In genomic region chr17:28910139-28910538, GRCm38 (mm10) we compare ENCODE assay signal across 9 mouse cellular contexts. TPM values are rescaled to one million over a fixed set of nuclear protein-coding genes. Genes with fewer than 3 reads are reported as not detected.
DNase-seq lines count a peak whose midpoint lies in the region; ATAC-seq and TF ChIP-seq lines count a peak whose summit lies in the region.
"Had no signal": no experiment of that assay in that cellular context is flagged by ENCODE, and none has a peak within 500 bp of the region (broad histone marks: within the 10 kb centered on the region; RNA-seq: fewer than 3 reads in every experiment).

No protein-coding gene starts in this region.

- H3K36me3 ChIP-seq in heart, embryonic 11.5 days (ENCODE audit: control insufficient read depth, insufficient read depth, low read length), result no peaks in the 10 kb centered on the region
- H3K36me3 ChIP-seq in E14TG2a.4 (ENCODE audit: insufficient read depth, low read length), result no peaks in the 10 kb centered on the region
- H3K36me3 ChIP-seq in embryonic facial prominence, embryonic 15.5 days, result no peaks in the 10 kb centered on the region

- H3K4me2 ChIP-seq in heart, embryonic 11.5 days, result peak overlapping the region; percentile 60
- peak overlapping the region; percentile 58; the same call in 1 of the 2 replicates for H3K4me2 ChIP-seq in embryonic facial prominence, embryonic 15.5 days (replicated peaks)

- no peaks in the 10 kb centered on the region for H3K9me3 ChIP-seq in heart, embryonic 11.5 days (replicated peaks; ENCODE audit: control insufficient read depth, low read length)
- H3K9me3 ChIP-seq in E14TG2a.4 (ENCODE audit: low read length), result no peaks in the 10 kb centered on the region
- H3K9me3 ChIP-seq in embryonic facial prominence, embryonic 15.5 days (replicated peaks), result no peaks in the 10 kb centered on the region

- no peak for ATAC-seq in heart, embryonic 11.5 days (replicated peaks; ENCODE audit: insufficient number of reproducible peaks, low FRiP score, low TSS enrichment)
- no peak for ATAC-seq in embryonic facial prominence, embryonic 15.5 days (ENCODE audit: insufficient number of reproducible peaks, low FRiP score, low TSS enrichment, low read depth)

- no peak overlapping the region for H3K9ac ChIP-seq in heart, embryonic 11.5 days (ENCODE audit: low read depth, low read length)
- no peak overlapping the region for H3K9ac ChIP-seq in embryonic facial prominence, embryonic 15.5 days

- TF ChIP-seq CTCF in E14TG2a.4 (conservative IDR thresholded peaks at IDR 0.05; ENCODE audit: low read length), result peak; percentile 62

- H3K27ac ChIP-seq in heart, embryonic 11.5 days (ENCODE audit: low read depth, low read length), result no peak overlapping the region
- no peak overlapping the region for H3K27ac ChIP-seq in embryonic facial prominence, embryonic 15.5 days (replicated peaks)

- H3K4me3 ChIP-seq in heart, embryonic 11.5 days (ENCODE audit: low read depth, low read length), result peak overlapping the region; percentile 12; the same call in 1 of the 2 replicates
- peak overlapping the region; percentile 62 for H3K4me3 ChIP-seq in E14TG2a.4 (replicated peaks; ENCODE audit: low read length)
- peak overlapping the region; percentile 27; the same call in 1 of the 2 replicates for H3K4me3 ChIP-seq in embryonic facial prominence, embryonic 15.5 days (replicated peaks)

- no peaks in the 10 kb centered on the region; the same call in none of the 2 replicates for H3K4me1 ChIP-seq in heart, embryonic 11.5 days (ENCODE audit: control insufficient read depth, insufficient read depth, low read length)
- H3K4me1 ChIP-seq in E14TG2a.4 (replicated peaks; ENCODE audit: low read depth, low read length), result peaks cover 40% of the 10 kb centered on the region
- peaks cover 15% of the 10 kb centered on the region for H3K4me1 ChIP-seq in embryonic facial prominence, embryonic 15.5 days

- H3K27me3 ChIP-seq in heart, embryonic 11.5 days (ENCODE audit: control insufficient read depth, insufficient read depth, low read length), result peaks cover 16% of the 10 kb centered on the region
- H3K27me3 ChIP-seq in E14TG2a.4 (ENCODE audit: insufficient read depth, low read length), result peaks cover 19% of the 10 kb centered on the region
- H3K27me3 ChIP-seq in embryonic facial prominence, embryonic 15.5 days, result peaks cover 11% of the 10 kb centered on the region

- WGBS in heart, embryonic 11.5 days (ENCODE audit: insufficient replicate concordance), result 17% methylated on average over 7 of the region's 7 CpGs
- 26% methylated on average over 7 of the region's 7 CpGs for WGBS in embryonic facial prominence, embryonic 15.5 days

- DNase-seq in heart, adult 18-20 months, result no peak
- peak; percentile 38 to 57 for DNase-seq in kidney, postnatal 4 days
- DNase-seq in layer of hippocampus, adult 18-20 months (ENCODE audit: low spot score in 2 of 2), result no peak
- DNase-seq in cerebellum, adult 11 months, result no peak
- DNase-seq in urinary bladder, adult 18-20 months (ENCODE audit: low spot score in 2 of 2), result no peak

RNA-seq across cellular contexts. Expression of gene 4930539E08Rik, which starts 5.0 kb away (rescaled TPM):
- 0.06 TPM in 1 of 2 replicates, not detected in the other for polyA plus RNA-seq in heart, embryonic 11.5 days (2014; fragmentation: Nextera tagmentation; extraction: Ambion mirVana)
- total RNA-seq in heart, adult 18-20 months (2021), result under 1 TPM in 1 of 2 experiments, not detected in 1; 0.08 TPM
- 0.28 and 0.45 TPM in 2 replicates for polyA plus RNA-seq in embryonic facial prominence, embryonic 15.5 days (2015; fragmentation: Nextera tagmentation; extraction: Ambion mirVana)
- total RNA-seq in layer of hippocampus, adult 18-20 months (2021), result 1 to 10 TPM; 4.1 to 5.5 TPM

RNA-seq across cellular contexts. Expression of gene Pxt1, which starts 33.5 kb away (rescaled TPM):
- 0.21 TPM in 1 of 2 replicates, not detected in the other for polyA plus RNA-seq in heart, embryonic 11.5 days (2014; fragmentation: Nextera tagmentation; extraction: Ambion mirVana)
- total RNA-seq in heart, adult 18-20 months (2021), result not detected
- 0.21 TPM in 1 of 2 replicates, not detected in the other for polyA plus RNA-seq in embryonic facial prominence, embryonic 15.5 days (2015; fragmentation: Nextera tagmentation; extraction: Ambion mirVana)
- total RNA-seq in layer of hippocampus, adult 18-20 months (2021), result not detected

RNA-seq across cellular contexts. Expression of gene Kctd20, which starts 41.6 kb away (rescaled TPM):
- 60.0 and 69.6 TPM in 2 replicates for polyA plus RNA-seq in heart, embryonic 11.5 days (2014; fragmentation: Nextera tagmentation; extraction: Ambion mirVana)
- total RNA-seq in heart, adult 18-20 months (2021), result 10 to 100 TPM; 40.9 to 52.6 TPM
- 88.2 and 90.9 TPM in 2 replicates for polyA plus RNA-seq in embryonic facial prominence, embryonic 15.5 days (2015; fragmentation: Nextera tagmentation; extraction: Ambion mirVana)
- total RNA-seq in layer of hippocampus, adult 18-20 months (2021), result 10 to 100 TPM; 56.9 to 70.4 TPM

RNA-seq across cellular contexts. Expression of gene Pnpla1, which starts 51.9 kb away (rescaled TPM):
- 0.06 TPM in 1 of 2 replicates, not detected in the other for polyA plus RNA-seq in heart, embryonic 11.5 days (2014; fragmentation: Nextera tagmentation; extraction: Ambion mirVana)
- not detected for total RNA-seq in heart, adult 18-20 months (2021)
- polyA plus RNA-seq in embryonic facial prominence, embryonic 15.5 days (2015; fragmentation: Nextera tagmentation; extraction: Ambion mirVana), result 6.7 and 7.9 TPM in 2 replicates
- under 1 TPM; 0.41 to 0.87 TPM for total RNA-seq in layer of hippocampus, adult 18-20 months (2021)
- total RNA-seq: heart, postnatal 14 days had no signal

Comparison
In these comparisons a context has a peak if more than half of its experiments do, and no peak if none do; other contexts are left out.
1. H3K4me3 ChIP-seq: peak in every context shown above with its lines; median percentile 62 in E14TG2a.4; 27 in embryonic facial prominence, embryonic 15.5 days; 12 in heart, embryonic 11.5 days.
2. DNase-seq: peak in kidney, postnatal 4 days (2 of 2); none in heart, adult 18-20 months (0 of 2), layer of hippocampus, adult 18-20 months (0 of 2), cerebellum, adult 11 months (single experiment) and urinary bladder, adult 18-20 months (0 of 2).
3. RNA of gene 4930539E08Rik, which starts 5.0 kb away (total RNA-seq): 4.1 to 5.5 TPM in layer of hippocampus, adult 18-20 months; 0.08 TPM in heart, adult 18-20 months; every median in the first group is over 4 times any median in the second.